Mouse (Mus musculus): ENCODE results near the gene Il1rapl2.
"Not testable (repeated sequence)": the region's sequence is repeated elsewhere in the genome, so short reads cannot be mapped to it uniquely, and the experiment has no call there.

Il1rapl2 gene

GRCm38 (mm10) chrX:138170146-138170545 lies 599.7 kb downstream of the Il1rapl2 start:
- peak; percentile 2 for DNase-seq (ENCODE audit: extremely low spot score)

- DNase-seq (ENCODE audit: extremely low spot score): no peak
Observed at GRCm38 (mm10) chrX:138209480-138209879, 639.1 kb downstream of the Il1rapl2 start, which contains the start of gene Tex13a. Gene Tex13a (minus strand): TSS chrX:138209580.

GRCm38 (mm10) chrX:138234626-138235025 lies 664.2 kb downstream of the Il1rapl2 start:
- DNase-seq (ENCODE audit: extremely low spot score): no peak

- DNase-seq (ENCODE audit: extremely low spot score): not testable (repeated sequence)
Observed at GRCm38 (mm10) chrX:138348736-138349135, 778.3 kb downstream of the Il1rapl2 start.

GRCm38 (mm10) chrX:138433794-138434193 lies 863.4 kb downstream of the Il1rapl2 start:
- DNase-seq (ENCODE audit: extremely low spot score): no peak

- no peak for DNase-seq (ENCODE audit: extremely low spot score)
Observed at GRCm38 (mm10) chrX:138437939-138438338, 867.5 kb downstream of the Il1rapl2 start.

GRCm38 (mm10) chrX:138449856-138450255 lies 879.4 kb downstream of the Il1rapl2 start:
- no peak for DNase-seq (ENCODE audit: extremely low spot score)

GRCm38 (mm10) chrX:138478488-138478887 lies 908.1 kb downstream of the Il1rapl2 start:
- DNase-seq (ENCODE audit: extremely low spot score): no peak

- DNase-seq (ENCODE audit: extremely low spot score): no peak
Observed at GRCm38 (mm10) chrX:138500510-138500909, 930.1 kb downstream of the Il1rapl2 start.

- DNase-seq (ENCODE audit: extremely low spot score): no peak
Observed at GRCm38 (mm10) chrX:138505049-138505448, 934.6 kb downstream of the Il1rapl2 start.

- DNase-seq (ENCODE audit: extremely low spot score): no peak
Observed at GRCm38 (mm10) chrX:138620106-138620505, 1049.7 kb downstream of the Il1rapl2 start.

GRCm38 (mm10) chrX:138625311-138625710 lies 1054.9 kb downstream of the Il1rapl2 start:
- DNase-seq (ENCODE audit: extremely low spot score): no peak

- no peak for DNase-seq (ENCODE audit: extremely low spot score)
Observed at GRCm38 (mm10) chrX:138722372-138722771, 1152.0 kb downstream of the Il1rapl2 start.

GRCm38 (mm10) chrX:138800958-138801357 lies 1230.5 kb downstream of the Il1rapl2 start:
- peak; percentile 1 for DNase-seq (ENCODE audit: extremely low spot score)

GRCm38 (mm10) chrX:138831876-138832275 lies 1261.5 kb downstream of the Il1rapl2 start:
- no peak for DNase-seq (ENCODE audit: extremely low spot score)

- no peak for DNase-seq (ENCODE audit: extremely low spot score)
Observed at GRCm38 (mm10) chrX:138833894-138834293, 1263.5 kb downstream of the Il1rapl2 start.

GRCm38 (mm10) chrX:138838381-138838780 lies 1268.0 kb downstream of the Il1rapl2 start:
- no peak for DNase-seq (ENCODE audit: extremely low spot score)

Measured in embryo, embryonic 9.5 days (tissue).